In genomic region chr11:119975739-119976501, GRCm38 (mm10) we compare ENCODE assay signal across 14 mouse cellular contexts. TPM values are rescaled to one million over a fixed set of nuclear protein-coding genes. Genes with fewer than 3 reads are reported as not detected.
DNase-seq lines count a peak whose midpoint lies in the region; ATAC-seq and TF ChIP-seq lines count a peak whose summit lies in the region.
"Had no signal": no experiment of that assay in that cellular context is flagged by ENCODE, and none has a peak within 500 bp of the region (broad histone marks: within the 10 kb centered on the region; RNA-seq: fewer than 3 reads in every experiment).

No protein-coding gene starts in this region.

- TF ChIP-seq CTCF in bone marrow macrophage, adult 2 months (IDR thresholded peaks at IDR 0.05; ENCODE audit: low read depth, low read length) = no peak
- TF ChIP-seq CTCF in lung, adult 2 months (IDR thresholded peaks at IDR 0.05; ENCODE audit: insufficient read depth, low read length) = no peak

- ATAC-seq in kidney, embryonic 15.5 days (replicated peaks; ENCODE audit: low FRiP score) = no peak
- ATAC-seq in erythroid progenitor cell, adult 5-6 weeks (replicated peaks; ENCODE audit: low FRiP score, poor library complexity, severe bottlenecking) = no peak
- ATAC-seq in heart, embryonic 12.5 days (ENCODE audit: insufficient number of reproducible peaks, low FRiP score) = no peak
- ATAC-seq: forebrain, embryonic 14.5 days; inflammation-experienced regulatory T-cells, adult 6 months; midbrain, embryonic 15.5 days had no signal

- peaks cover 11% of the 10 kb centered on the region for H3K36me3 ChIP-seq in kidney, embryonic 15.5 days
- peaks cover 28% of the 10 kb centered on the region for H3K36me3 ChIP-seq in heart, embryonic 12.5 days
- H3K36me3 ChIP-seq: midbrain, embryonic 15.5 days had no signal

- H3K4me2 ChIP-seq in kidney, embryonic 15.5 days = no peak overlapping the region
- H3K4me2 ChIP-seq in heart, embryonic 12.5 days = no peak overlapping the region
- H3K4me2 ChIP-seq: heart, embryonic 13.5 days; midbrain, embryonic 15.5 days had no signal

- no peak for TF ChIP-seq POLR2A in bone marrow macrophage, adult 2 months (IDR thresholded peaks at IDR 0.05; ENCODE audit: borderline replicate concordance, low read depth, low read length)
- no peak for TF ChIP-seq POLR2A in lung, adult 2 months (IDR thresholded peaks at IDR 0.05; ENCODE audit: borderline replicate concordance, extremely low read depth, low read depth, low read length)

- H3K4me1 ChIP-seq in kidney, embryonic 15.5 days = peaks cover 13% of the 10 kb centered on the region; the same call in 1 of the 2 replicates
- H3K4me1 ChIP-seq in bone marrow macrophage, adult 2 months (ENCODE audit: control insufficient read depth, insufficient read depth, low read length) = peaks cover 13% of the 10 kb centered on the region
- H3K4me1 ChIP-seq in lung, adult 2 months (ENCODE audit: control insufficient read depth, insufficient read depth, low read length) = peaks cover 12% of the 10 kb centered on the region
- H3K4me1 ChIP-seq in heart, embryonic 12.5 days (replicated peaks) = no peaks in the 10 kb centered on the region
- H3K4me1 ChIP-seq: heart, embryonic 13.5 days had no signal

- peak overlapping the region; percentile 32; the same call in 1 of the 2 replicates for H3K27ac ChIP-seq in kidney, embryonic 15.5 days
- peak overlapping the region; percentile 9; the same call in 1 of the 2 replicates for H3K27ac ChIP-seq in bone marrow macrophage, adult 2 months (ENCODE audit: insufficient read depth, low read depth, low read length)
- no peak overlapping the region for H3K27ac ChIP-seq in heart, embryonic 12.5 days (ENCODE audit: poor library complexity, severe bottlenecking)
- H3K27ac ChIP-seq: heart, embryonic 13.5 days; midbrain, embryonic 15.5 days had no signal

- 62% methylated on average over 8 of the region's 8 CpGs for WGBS in kidney, embryonic 15.5 days
- WGBS in lung, adult 2 months = 53% methylated on average over 8 of the region's 8 CpGs
- WGBS in heart, embryonic 12.5 days = 72% methylated on average over 8 of the region's 8 CpGs

- H3K9ac ChIP-seq in kidney, embryonic 15.5 days = no peak overlapping the region
- H3K9ac ChIP-seq in heart, embryonic 12.5 days = no peak overlapping the region
- H3K9ac ChIP-seq: heart, embryonic 13.5 days; midbrain, embryonic 15.5 days had no signal

- H3K9me3 ChIP-seq in kidney, embryonic 15.5 days (replicated peaks) = no peaks in the 10 kb centered on the region
- no peaks in the 10 kb centered on the region; the same call in 1 of the 2 replicates for H3K9me3 ChIP-seq in heart, embryonic 12.5 days (replicated peaks)
- H3K9me3 ChIP-seq: heart, embryonic 13.5 days; midbrain, embryonic 15.5 days had no signal

- H3K27me3 ChIP-seq in kidney, embryonic 15.5 days = no peaks in the 10 kb centered on the region
- H3K27me3 ChIP-seq in heart, embryonic 12.5 days (replicated peaks) = no peaks in the 10 kb centered on the region
- H3K27me3 ChIP-seq: CH12.LX; heart, embryonic 13.5 days; midbrain, embryonic 15.5 days had no signal

- no peak for DNase-seq in kidney, adult 11 months
- peak; percentile 65 for DNase-seq in lung, adult 2 months
- DNase-seq in urinary bladder, adult 2 months (ENCODE audit: low spot score) = peak; percentile 36
- DNase-seq in yolk sac, embryonic 10.5 days (ENCODE audit: low spot score) = no peak
- DNase-seq: left cerebral cortex, postnatal 4 days had no signal

- H3K4me3 ChIP-seq in kidney, embryonic 15.5 days (replicated peaks) = no peak overlapping the region
- no peak overlapping the region for H3K4me3 ChIP-seq in bone marrow macrophage, adult 2 months (ENCODE audit: insufficient read depth, low read length)
- no peak overlapping the region for H3K4me3 ChIP-seq in lung, adult 2 months (replicated peaks; ENCODE audit: extremely low read depth, low read depth, low read length)
- no peak overlapping the region for H3K4me3 ChIP-seq in heart, embryonic 12.5 days
- H3K4me3 ChIP-seq: heart, embryonic 13.5 days; midbrain, embryonic 15.5 days had no signal

RNA-seq across cellular contexts. Expression of gene Baiap2, which starts 33.4 kb away (rescaled TPM):
- polyA plus RNA-seq in kidney, embryonic 15.5 days (2015; fragmentation: Nextera tagmentation; extraction: Ambion mirVana) = 20.8 and 22.3 TPM in 2 replicates
- 38.5 and 41.8 TPM in 2 replicates for polyA plus RNA-seq in bone marrow macrophage, adult 2 months (2012; ENCODE audit: insufficient read depth, insufficient read length, missing spikeins)
- 83.7 and 92.9 TPM in 2 replicates for polyA plus RNA-seq in lung, adult 2 months (2012; rRNA removed)
- polyA plus RNA-seq in urinary bladder, adult 2 months (2012; rRNA removed) = 35.1 and 39.0 TPM in 2 replicates
- 1.3 and 1.4 TPM in 2 replicates for total RNA-seq in erythroid progenitor cell, adult 5-6 weeks (2015; ENCODE audit: low replicate concordance)
- total RNA-seq in erythroid progenitor cell, adult 5-6 weeks (2017; ENCODE audit: low replicate concordance) = 3.2 and 5.3 TPM in 2 replicates
- polyA plus RNA-seq in heart, embryonic 12.5 days (2016; fragmentation: Nextera tagmentation; extraction: Ambion mirVana) = 15.6 and 16.4 TPM in 2 replicates

Comparison
In these comparisons a context has a peak if more than half of its experiments do, and no peak if none do; other contexts are left out.
1. DNase-seq: peak in lung, adult 2 months (single experiment) and urinary bladder, adult 2 months (single experiment); none in kidney, adult 11 months (single experiment) and yolk sac, embryonic 10.5 days (single experiment).